8 mouse cellular contexts compared by ENCODE assay signal in genomic region chr8:94601034-94601606, GRCm38 (mm10). TPM values are rescaled to one million over a fixed set of nuclear protein-coding genes. Genes with fewer than 3 reads are reported as not detected.
DNase-seq lines count a peak whose midpoint lies in the region; ATAC-seq and TF ChIP-seq lines count a peak whose summit lies in the region.

No protein-coding gene starts in this region.

- H3K9me3 ChIP-seq in heart, embryonic 14.5 days (ENCODE audit: control insufficient read depth, low read length) = no peaks in the 10 kb centered on the region
- no peaks in the 10 kb centered on the region for H3K9me3 ChIP-seq in E14TG2a.4 (ENCODE audit: low read length)
- H3K9me3 ChIP-seq in limb, embryonic 13.5 days = no peaks in the 10 kb centered on the region
- H3K9me3 ChIP-seq in midbrain, embryonic 13.5 days = no peaks in the 10 kb centered on the region

- H3K4me3 ChIP-seq in heart, embryonic 14.5 days (ENCODE audit: control insufficient read depth in 1 of 2, insufficient read depth in 1 of 2, low read depth in 1 of 2, low read length in 2 of 2) = peak overlapping the region; percentile 90 to 100
- H3K4me3 ChIP-seq in E14TG2a.4 (replicated peaks; ENCODE audit: low read length) = peak overlapping the region; percentile 98
- H3K4me3 ChIP-seq in brown adipose tissue, adult 24 weeks (ENCODE audit: insufficient read depth, low read depth, low read length) = peak overlapping the region; percentile 75
- H3K4me3 ChIP-seq in limb, embryonic 13.5 days = peak overlapping the region; percentile 99
- H3K4me3 ChIP-seq in midbrain, embryonic 13.5 days (replicated peaks) = peak overlapping the region; percentile 95

- no peak for DNase-seq in heart, postnatal 14 days
- DNase-seq in gastrocnemius, postnatal 10 days = peak; percentile 34
- DNase-seq in yolk sac, embryonic 10.5 days (ENCODE audit: low spot score) = no peak

- peaks cover 0 to 17% of the 10 kb centered on the region in 2 experiments; a peak in 3 of 4 replicates for H3K4me1 ChIP-seq in heart, embryonic 14.5 days (ENCODE audit: control insufficient read depth in 2 of 2, insufficient read depth in 2 of 2, low read length in 2 of 2)
- H3K4me1 ChIP-seq in E14TG2a.4 (replicated peaks; ENCODE audit: low read depth, low read length) = peaks cover 37% of the 10 kb centered on the region
- H3K4me1 ChIP-seq in brown adipose tissue, adult 24 weeks (ENCODE audit: control insufficient read depth, insufficient read depth, insufficient read length, low read length) = peaks cover 7% of the 10 kb centered on the region; the same call in 1 of the 2 replicates
- H3K4me1 ChIP-seq in limb, embryonic 13.5 days = peaks cover 30% of the 10 kb centered on the region
- peaks cover 40% of the 10 kb centered on the region for H3K4me1 ChIP-seq in midbrain, embryonic 13.5 days (replicated peaks)

- no peak for ATAC-seq in heart, embryonic 14.5 days (ENCODE audit: insufficient number of reproducible peaks, insufficient read depth, low FRiP score, low read depth)
- ATAC-seq in limb, embryonic 13.5 days (ENCODE audit: low FRiP score, low read depth) = peak; percentile 28
- ATAC-seq in midbrain, embryonic 13.5 days = peak; percentile 61

- H3K27me3 ChIP-seq in heart, embryonic 14.5 days (ENCODE audit: control insufficient read depth, insufficient read depth, low read length) = no peaks in the 10 kb centered on the region
- 0 out of 2 replicates have a peak, but pooled peaks cover 3% of the 10 kb centered on the region for H3K27me3 ChIP-seq in E14TG2a.4 (ENCODE audit: insufficient read depth, low read length)
- H3K27me3 ChIP-seq in limb, embryonic 13.5 days = no peaks in the 10 kb centered on the region
- H3K27me3 ChIP-seq in midbrain, embryonic 13.5 days = no peaks in the 10 kb centered on the region

- peak overlapping the region; percentile 73 for H3K4me2 ChIP-seq in heart, embryonic 14.5 days (ENCODE audit: low read length)
- H3K4me2 ChIP-seq in limb, embryonic 13.5 days (replicated peaks) = peak overlapping the region; percentile 89
- peak overlapping the region; percentile 99 for H3K4me2 ChIP-seq in midbrain, embryonic 13.5 days (replicated peaks)

- TF ChIP-seq CTCF in E14TG2a.4 (conservative IDR thresholded peaks at IDR 0.05; ENCODE audit: low read length) = no peak

- peak overlapping the region; percentile 82 for H3K9ac ChIP-seq in heart, embryonic 14.5 days (ENCODE audit: low read length)
- peak overlapping the region; percentile 92 for H3K9ac ChIP-seq in limb, embryonic 13.5 days
- peak overlapping the region; percentile 92 for H3K9ac ChIP-seq in midbrain, embryonic 13.5 days (replicated peaks)

- intact Hi-C loops in heart, postnatal 14 days (cut with DNase I) = loop anchor here (10.0 kb wide), 1 partner anchor 314 kb away; the partner anchor contains the start of gene Ccdc102a

- peak overlapping the region; percentile 78 to 82 for H3K27ac ChIP-seq in heart, embryonic 14.5 days (replicated peaks in 1 of 2; ENCODE audit: control insufficient read depth in 1 of 2, insufficient read depth in 1 of 2, low read depth in 2 of 2, low read length in 2 of 2)
- peak overlapping the region; percentile 64 for H3K27ac ChIP-seq in brown adipose tissue, adult 24 weeks (replicated peaks; ENCODE audit: low read depth, low read length)
- H3K27ac ChIP-seq in limb, embryonic 13.5 days = peak overlapping the region; percentile 88
- H3K27ac ChIP-seq in midbrain, embryonic 13.5 days = peak overlapping the region; percentile 88

- 0 out of 2 replicates have a peak, but pooled peaks cover under 1% of the 10 kb centered on the region for H3K36me3 ChIP-seq in heart, embryonic 14.5 days (ENCODE audit: control insufficient read depth, insufficient read depth, low read length)
- 0 out of 2 replicates have a peak, but pooled peaks cover 7% of the 10 kb centered on the region for H3K36me3 ChIP-seq in E14TG2a.4 (ENCODE audit: insufficient read depth, low read length)
- H3K36me3 ChIP-seq in limb, embryonic 13.5 days = no peaks in the 10 kb centered on the region
- H3K36me3 ChIP-seq in midbrain, embryonic 13.5 days = no peaks in the 10 kb centered on the region

- WGBS in heart, embryonic 14.5 days = under 1% methylated on average over 51 of the region's 51 CpGs
- under 1% methylated on average over 51 of the region's 51 CpGs for WGBS in limb, embryonic 13.5 days
- under 1% methylated on average over 51 of the region's 51 CpGs for WGBS in midbrain, embryonic 13.5 days

RNA-seq across cellular contexts. Expression of gene Rspry1, which starts 0.6 kb away (rescaled TPM):
- polyA plus RNA-seq in heart, embryonic 14.5 days (2014; fragmentation: Nextera tagmentation; extraction: Ambion mirVana) = 20.1 and 22.6 TPM in 2 replicates
- 10 to 100 TPM; 12.9 to 14.9 TPM for total RNA-seq in heart, postnatal 14 days (2021)
- polyA plus RNA-seq in brown adipose tissue, adult 24 weeks (2012; ENCODE audit: insufficient read depth, insufficient read length, missing spikeins) = 13.9 and 15.6 TPM in 2 replicates
- 10 to 100 TPM; 12.9 to 18.6 TPM for total RNA-seq in gastrocnemius, postnatal 10 days (2021)
- polyA plus RNA-seq in limb, embryonic 13.5 days (2015; fragmentation: Nextera tagmentation; extraction: Ambion mirVana) = 48.9 and 49.7 TPM in 2 replicates
- polyA plus RNA-seq in midbrain, embryonic 13.5 days (2015; fragmentation: Nextera tagmentation; extraction: Ambion mirVana) = 56.6 and 57.3 TPM in 2 replicates

RNA-seq across cellular contexts. Expression of gene Fam192a, which starts 0.7 kb away (rescaled TPM):
- 32.5 and 38.6 TPM in 2 replicates for polyA plus RNA-seq in heart, embryonic 14.5 days (2014; fragmentation: Nextera tagmentation; extraction: Ambion mirVana)
- total RNA-seq in heart, postnatal 14 days (2021) = 10 to 100 TPM; 18.7 to 20.4 TPM
- polyA plus RNA-seq in brown adipose tissue, adult 24 weeks (2012; ENCODE audit: insufficient read depth, insufficient read length, missing spikeins) = 31.0 and 41.0 TPM in 2 replicates
- total RNA-seq in gastrocnemius, postnatal 10 days (2021) = 10 to 100 TPM; 24.6 to 25.9 TPM
- 72.2 and 74.2 TPM in 2 replicates for polyA plus RNA-seq in limb, embryonic 13.5 days (2015; fragmentation: Nextera tagmentation; extraction: Ambion mirVana)
- polyA plus RNA-seq in midbrain, embryonic 13.5 days (2015; fragmentation: Nextera tagmentation; extraction: Ambion mirVana) = 96.4 and 106 TPM in 2 replicates
